Mouse (Mus musculus) bone marrow, adult 2 months (tissue): ENCODE measurements at regions not wholly inside any gene's neighbourhood (a gene's known extent, or its start where the extent isn't known, plus 50 kb on each side); places are given as distances from the start of the nearest gene placed in this dataset.

Experiments used
- H3K27ac ChIP-seq: fragments of 200-500 bp; 2 replicates; pipeline ENCODE4 v1.5.1; 2012; ENCODE audit warnings: low read depth, mild to moderate bottlenecking, control low read depth, inconsistent platforms, low read length; ENCODE audit not compliant: control insufficient read depth, poor library complexity, insufficient read depth
- H3K4me1 ChIP-seq: fragments of 200-500 bp; 2 replicates; pipeline ENCODE4 v1.6.1; 2011; ENCODE audit warnings: low read length; ENCODE audit not compliant: control insufficient read depth, insufficient read depth
- H3K4me3 ChIP-seq: fragments of 200-500 bp; replicated peaks from 2 replicates; pipeline ENCODE3; 2011; ENCODE audit warnings: mild to moderate bottlenecking, low read depth, low read length, control low read depth; ENCODE audit not compliant: control insufficient read depth
- CTCF ChIP-seq: fragments of 200-500 bp; IDR thresholded peaks from 2 replicates; pipeline ENCODE4 v1.5.1; 2011; ENCODE audit warnings: low read length, control low read depth; ENCODE audit not compliant: control insufficient read depth, insufficient read depth
- POLR2A ChIP-seq: fragments of 200-500 bp; IDR thresholded peaks from 2 replicates; pipeline ENCODE4 v1.6.1; 2011; ENCODE audit warnings: low read depth, mild to moderate bottlenecking, control low read depth, low read length, borderline replicate concordance; ENCODE audit not compliant: control insufficient read depth
- WGBS: fragments of 180-500 bp; shearing (Covaris S2); methylation state at CpG from one replicate; pipeline ENCODE4 v1.1.7; 2018; 5-methylcytosine and 5-hydroxymethylcytosine counted together

- TF ChIP-seq POLR2A (no peak), CTCF (no peak)
Measured at GRCm38 (mm10) chr5:4304201-4304600, 112.0 kb downstream of the Mterf1b start.

GRCm38 (mm10) chr5:4308514-4308913 lies 116.3 kb downstream of the Mterf1b start:
- TF ChIP-seq POLR2A = no peak
- TF ChIP-seq CTCF = no peak
- H3K4me3 ChIP-seq = no peak overlapping the region
- 70% methylated on average over 5 of the region's 5 CpGs for whole genome bisulfite sequencing
- H3K4me1 ChIP-seq = no peaks in the 10 kb centered on the region
- H3K27ac ChIP-seq = no peak overlapping the region

More at GRCm38 (mm10) chr5:4304201-4304600, 112.0 kb downstream of the Mterf1b start:
- H3K4me1 ChIP-seq = no peaks in the 10 kb centered on the region
- 66% methylated on average over 5 of the region's 5 CpGs for WGBS
- H3K4me3 ChIP-seq = no peak overlapping the region
- H3K27ac ChIP-seq = no peak overlapping the region

GRCm38 (mm10) chr5:4311169-4311568 lies 119.0 kb downstream of the Mterf1b start:
- TF ChIP-seq POLR2A (no peak), CTCF (no peak)
- 82% methylated on average over 4 of the region's 4 CpGs for WGBS
- Histone ChIP-seq H3K4me3 (no peak overlapping the region), H3K4me1 (no peaks in the 10 kb centered on the region), H3K27ac (no peak overlapping the region)

GRCm38 (mm10) chr5:4311599-4311998 lies 119.4 kb downstream of the Mterf1b start:
- no peak overlapping the region for H3K27ac ChIP-seq
- H3K4me3 ChIP-seq = no peak overlapping the region
- TF ChIP-seq CTCF (no peak), POLR2A (no peak)
- 70% methylated on average over 4 of the region's 4 CpGs for WGBS
- no peaks in the 10 kb centered on the region for H3K4me1 ChIP-seq

GRCm38 (mm10) chr5:4312675-4313074 lies 120.5 kb downstream of the Mterf1b start:
- H3K4me1 ChIP-seq = no peaks in the 10 kb centered on the region
- no peak overlapping the region for H3K27ac ChIP-seq
- no peak overlapping the region for H3K4me3 ChIP-seq
- WGBS = 82% methylated on average over 14 of the region's 14 CpGs
- TF ChIP-seq POLR2A (no peak), CTCF (no peak)

GRCm38 (mm10) chr5:4322634-4323386 lies 130.6 kb downstream of the Mterf1b start:
- H3K4me3 ChIP-seq = no peak overlapping the region
- H3K27ac ChIP-seq = no peak overlapping the region
- WGBS = 82% methylated on average over 8 of the region's 8 CpGs
- H3K4me1 ChIP-seq = no peaks in the 10 kb centered on the region
- TF ChIP-seq CTCF (no peak), POLR2A (no peak)

- H3K27ac ChIP-seq = no peak overlapping the region
- no peaks in the 10 kb centered on the region for H3K4me1 ChIP-seq
- no peak for TF ChIP-seq CTCF
- TF ChIP-seq POLR2A = no peak
- 77% methylated on average over 2 of the region's 2 CpGs for WGBS
- no peak overlapping the region for H3K4me3 ChIP-seq
Measured at GRCm38 (mm10) chr5:4323387-4323704, 131.2 kb downstream of the Mterf1b start.

GRCm38 (mm10) chr5:4325813-4326212 lies 133.6 kb downstream of the Mterf1b start:
- H3K4me3 ChIP-seq = no peak overlapping the region
- 14% methylated on average over 3 of the region's 3 CpGs for WGBS
- no peak overlapping the region for H3K27ac ChIP-seq
- TF ChIP-seq POLR2A = no peak
- TF ChIP-seq CTCF = no peak
- H3K4me1 ChIP-seq = no peaks in the 10 kb centered on the region
